In the genomic region with DNA sequence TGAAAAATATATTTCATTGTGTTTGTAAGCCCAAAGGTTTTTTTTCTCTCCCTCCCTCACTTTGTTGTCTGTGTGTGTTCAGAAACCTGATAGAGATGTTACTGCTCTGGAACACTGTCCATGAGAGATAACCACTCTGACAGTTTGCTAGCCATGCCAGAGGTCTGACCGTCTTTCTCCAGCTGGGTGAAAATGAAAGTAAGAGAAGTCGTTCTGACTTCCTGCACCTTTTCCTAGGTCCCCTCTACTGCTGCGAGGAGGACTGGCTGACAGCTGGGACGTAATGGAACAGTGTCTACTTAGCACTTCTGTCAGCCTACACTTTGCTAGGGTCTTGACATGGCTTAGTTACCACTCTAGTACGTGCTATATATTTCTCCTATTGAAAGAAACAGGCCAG, we compare ENCODE assay signal across 12 mouse cellular contexts. TPM values are rescaled to one million over a fixed set of nuclear protein-coding genes. Genes with fewer than 3 reads are reported as not detected.
DNase-seq lines count a peak whose midpoint lies in the region; ATAC-seq and TF ChIP-seq lines count a peak whose summit lies in the region.
"Had no signal": no experiment of that assay in that cellular context is flagged by ENCODE, and none has a peak within 500 bp of the region (broad histone marks: within the 10 kb centered on the region; RNA-seq: fewer than 3 reads in every experiment).

No protein-coding gene starts in this region.

- peak; percentile 25 for DNase-seq in lung, postnatal 0 days (ENCODE audit: low spot score)
- DNase-seq in lung, postnatal 14 days: no peak
- DNase-seq in heart, postnatal 0 days (ENCODE audit: low spot score): no peak
- DNase-seq in gastrocnemius, postnatal 14 days: no peak
- DNase-seq in cerebellum, adult 8-10 months: no peak
- no peak for DNase-seq in frontal cortex, postnatal 25 days (ENCODE audit: low spot score in 2 of 2)
- DNase-seq: adrenal gland, postnatal 14 days; cerebellum, postnatal 25 days had no signal

- no peak overlapping the region for H3K4me2 ChIP-seq in lung, postnatal 0 days (replicated peaks; ENCODE audit: low read depth, low read length)
- peak overlapping the region; percentile 48 for H3K4me2 ChIP-seq in heart, postnatal 0 days (ENCODE audit: low read depth, low read length)
- H3K4me2 ChIP-seq: hindbrain, embryonic 14.5 days; limb, embryonic 13.5 days had no signal

- no peak overlapping the region for H3K4me3 ChIP-seq in lung, postnatal 0 days (ENCODE audit: low read depth, low read length)
- peak overlapping the region; percentile 4; the same call in 1 of the 2 replicates for H3K4me3 ChIP-seq in brown adipose tissue, adult 24 weeks (ENCODE audit: insufficient read depth, low read depth, low read length)
- peak overlapping the region; percentile 13; the same call in 1 of the 2 replicates for H3K4me3 ChIP-seq in heart, postnatal 0 days (ENCODE audit: low read depth, low read length)
- H3K4me3 ChIP-seq in megakaryocyte, embryonic 14.5 days (replicated peaks): peak overlapping the region; percentile 90
- H3K4me3 ChIP-seq: limb, embryonic 13.5 days had no signal

- no peak overlapping the region for H3K27ac ChIP-seq in lung, postnatal 0 days (ENCODE audit: low read length)
- H3K27ac ChIP-seq in brown adipose tissue, adult 24 weeks (replicated peaks; ENCODE audit: low read depth, low read length): peak overlapping the region; percentile 37
- peak overlapping the region; percentile 47 for H3K27ac ChIP-seq in heart, postnatal 0 days (ENCODE audit: low read depth)
- H3K27ac ChIP-seq: hindbrain, embryonic 14.5 days; limb, embryonic 13.5 days had no signal

- intact Hi-C loops in gastrocnemius, postnatal 14 days (cut with DNase I; ENCODE audit: low total_unique reads): loop anchor here (10.0 kb wide), 1 partner anchor 55 kb away; a partner anchor contains a TSS

- TF ChIP-seq CTCF in lung, postnatal 0 days (IDR thresholded peaks at IDR 0.05): no peak
- TF ChIP-seq CTCF in heart, postnatal 0 days (IDR thresholded peaks at IDR 0.05; ENCODE audit: low read depth): no peak

- no peak overlapping the region for H3K9ac ChIP-seq in lung, postnatal 0 days (replicated peaks; ENCODE audit: low read depth)
- H3K9ac ChIP-seq in heart, postnatal 0 days (replicated peaks; ENCODE audit: low read depth, low read length): 0 out of 2 replicates have a peak overlapping the region, but pooled peaks have one; percentile 45
- H3K9ac ChIP-seq: hindbrain, embryonic 14.5 days; limb, embryonic 13.5 days had no signal

- no peaks in the 10 kb centered on the region for H3K36me3 ChIP-seq in lung, postnatal 0 days (ENCODE audit: insufficient read depth, low read length)
- peaks cover 19% of the 10 kb centered on the region; the same call in 1 of the 2 replicates for H3K36me3 ChIP-seq in heart, postnatal 0 days (replicated peaks; ENCODE audit: control insufficient read depth, insufficient read depth, low read length)
- H3K36me3 ChIP-seq in megakaryocyte, embryonic 14.5 days (replicated peaks; ENCODE audit: low read length): peaks cover 55% of the 10 kb centered on the region

- ATAC-seq in lung, postnatal 0 days: no peak
- no peak for ATAC-seq in heart, postnatal 0 days (ENCODE audit: insufficient read depth, low read depth)

- H3K4me1 ChIP-seq in lung, postnatal 0 days (ENCODE audit: insufficient read depth, low read depth, low read length): no peaks in the 10 kb centered on the region; the same call in 1 of the 2 replicates
- H3K4me1 ChIP-seq in brown adipose tissue, adult 24 weeks (ENCODE audit: control insufficient read depth, insufficient read depth, insufficient read length, low read length): no peaks in the 10 kb centered on the region
- no peaks in the 10 kb centered on the region for H3K4me1 ChIP-seq in heart, postnatal 0 days (ENCODE audit: control insufficient read depth, insufficient read depth)
- peaks cover 54% of the 10 kb centered on the region for H3K4me1 ChIP-seq in megakaryocyte, embryonic 14.5 days
- H3K4me1 ChIP-seq: limb, embryonic 13.5 days had no signal

- TF ChIP-seq EP300 in lung, postnatal 0 days (IDR thresholded peaks at IDR 0.05): no peak
- no peak for TF ChIP-seq EP300 in heart, postnatal 0 days (IDR thresholded peaks at IDR 0.05; ENCODE audit: low read depth)

- 52% methylated on average over 5 of the region's 5 CpGs for WGBS in lung, postnatal 0 days
- WGBS in heart, postnatal 0 days: 38% methylated on average over 5 of the region's 5 CpGs

- H3K27me3 ChIP-seq in lung, postnatal 0 days (replicated peaks; ENCODE audit: insufficient read depth, low read length): no peaks in the 10 kb centered on the region
- H3K27me3 ChIP-seq in heart, postnatal 0 days (ENCODE audit: control insufficient read depth, insufficient read depth, low read length): no peaks in the 10 kb centered on the region
- H3K27me3 ChIP-seq in megakaryocyte, embryonic 14.5 days (replicated peaks): no peaks in the 10 kb centered on the region
- H3K27me3 ChIP-seq: limb, embryonic 13.5 days had no signal

- H3K9me3 ChIP-seq in lung, postnatal 0 days (ENCODE audit: low read length): no peaks in the 10 kb centered on the region
- H3K9me3 ChIP-seq in heart, postnatal 0 days (replicated peaks; ENCODE audit: control insufficient read depth, low read length): no peaks in the 10 kb centered on the region
- H3K9me3 ChIP-seq in megakaryocyte, embryonic 14.5 days: no peaks in the 10 kb centered on the region
- H3K9me3 ChIP-seq: limb, embryonic 13.5 days had no signal

RNA-seq across cellular contexts. Expression of a gene that starts 9.5 kb away (rescaled TPM):
- 2.4 and 3.3 TPM in 2 replicates for polyA plus RNA-seq in lung, postnatal 0 days (2015; fragmentation: Nextera tagmentation; extraction: Ambion mirVana)
- polyA plus RNA-seq in brown adipose tissue, adult 24 weeks (2012; ENCODE audit: insufficient read depth, insufficient read length, missing spikeins): 1.3 and 1.7 TPM in 2 replicates
- 0.04 and 2.2 TPM in 2 replicates for total RNA-seq in heart, postnatal 0 days (2014; rRNA removed; ENCODE audit: low replicate concordance)
- polyA plus RNA-seq in heart, postnatal 0 days (2015; fragmentation: Nextera tagmentation; extraction: Ambion mirVana): 0.85 and 1.1 TPM in 2 replicates
- polyA plus RNA-seq in megakaryocyte, embryonic 14.5 days (2012; ENCODE audit: insufficient read depth, low replicate concordance): not detected in 2 replicates
- under 1 TPM; 0.41 to 0.80 TPM for total RNA-seq in gastrocnemius, postnatal 14 days (2021)

RNA-seq across cellular contexts. Expression of a gene that starts 52.2 kb away (rescaled TPM):
- 13.1 and 13.2 TPM in 2 replicates for polyA plus RNA-seq in lung, postnatal 0 days (2015; fragmentation: Nextera tagmentation; extraction: Ambion mirVana)
- polyA plus RNA-seq in brown adipose tissue, adult 24 weeks (2012; ENCODE audit: insufficient read depth, insufficient read length, missing spikeins): 20.5 and 20.6 TPM in 2 replicates
- 17.4 and 51.1 TPM in 2 replicates for total RNA-seq in heart, postnatal 0 days (2014; rRNA removed; ENCODE audit: low replicate concordance)
- 9.9 and 11.7 TPM in 2 replicates for polyA plus RNA-seq in heart, postnatal 0 days (2015; fragmentation: Nextera tagmentation; extraction: Ambion mirVana)
- 19.4 and 23.8 TPM in 2 replicates for polyA plus RNA-seq in megakaryocyte, embryonic 14.5 days (2012; ENCODE audit: insufficient read depth, low replicate concordance)
- 10 to 100 TPM; 16.1 to 20.9 TPM for total RNA-seq in gastrocnemius, postnatal 14 days (2021)

RNA-seq across cellular contexts. Expression of a gene that starts 59.5 kb away (rescaled TPM):
- polyA plus RNA-seq in lung, postnatal 0 days (2015; fragmentation: Nextera tagmentation; extraction: Ambion mirVana): 0.24 and 0.31 TPM in 2 replicates
- polyA plus RNA-seq in brown adipose tissue, adult 24 weeks (2012; ENCODE audit: insufficient read depth, insufficient read length, missing spikeins): 0.95 and 1.5 TPM in 2 replicates
- total RNA-seq in heart, postnatal 0 days (2014; rRNA removed; ENCODE audit: low replicate concordance): not detected in 2 replicates
- polyA plus RNA-seq in heart, postnatal 0 days (2015; fragmentation: Nextera tagmentation; extraction: Ambion mirVana): 0.37 and 0.44 TPM in 2 replicates
- polyA plus RNA-seq in megakaryocyte, embryonic 14.5 days (2012; ENCODE audit: insufficient read depth, low replicate concordance): not detected in 2 replicates
- under 1 TPM in 1 of 2 experiments, not detected in 1; 0.13 TPM for total RNA-seq in gastrocnemius, postnatal 14 days (2021)
- total RNA-seq: adrenal gland, postnatal 14 days had no signal
